Mouse (Mus musculus) cerebellum, adult 2 months (tissue): ENCODE results near the gene Cfi.

Experiments used
- CTCF ChIP-seq: fragments of 200-500 bp; IDR thresholded peaks from 2 replicates; pipeline ENCODE4 v1.5.1; 2011; ENCODE audit warnings: low read depth, mild to moderate bottlenecking, control low read depth, low read length, moderate library complexity, borderline replicate concordance; ENCODE audit not compliant: insufficient read depth
- POLR2A ChIP-seq: fragments of 200-500 bp; IDR thresholded peaks from 2 replicates; pipeline ENCODE4 v1.6.1; 2011; ENCODE audit warnings: low read length, control low read depth, borderline replicate concordance; ENCODE audit not compliant: insufficient read depth

DNA sequence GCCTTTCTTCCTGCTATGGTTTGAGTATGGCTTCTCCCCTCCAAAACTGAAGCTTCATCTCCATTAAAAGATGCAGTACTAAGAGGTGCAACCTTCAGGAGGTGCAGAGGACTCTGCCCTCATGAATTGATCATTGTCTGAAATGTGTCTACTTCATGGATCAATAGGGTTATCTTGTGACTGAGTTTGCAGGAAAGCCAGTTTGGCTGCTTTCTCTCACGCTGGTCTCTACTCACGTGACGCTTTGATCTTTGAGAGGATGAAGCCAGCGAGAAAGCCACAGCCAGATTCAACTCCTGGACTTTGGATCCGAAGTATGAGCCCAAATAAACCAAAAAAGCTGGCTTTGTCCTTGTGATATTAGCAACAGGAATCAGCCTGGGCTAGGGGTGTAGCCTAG lies 50.7 kb downstream of the Cfi start:
- no peak for TF ChIP-seq CTCF
- no peak for TF ChIP-seq POLR2A
